Mouse (Mus musculus) lung, postnatal 0 days (tissue): Measurements from ENCODE around the gene Zscan20.

Experiments used
- CTCF ChIP-seq: IDR thresholded peaks from 2 replicates; pipeline ENCODE4 v1.5.1; 2016; ENCODE audit warnings: antibody characterized with exemption, mild to moderate bottlenecking
- EP300 ChIP-seq: IDR thresholded peaks from 2 replicates; pipeline ENCODE4 v1.6.1; 2016; ENCODE audit warnings: antibody characterized with exemption, mild to moderate bottlenecking, control low read depth

- TF ChIP-seq CTCF (no peak), EP300 (no peak)
Measured at GRCm38 (mm10) chr4:128554198-128554597, 55.7 kb downstream of the Zscan20 start.
